Mouse (Mus musculus) stomach, embryonic 16.5 days (tissue): Measurements from ENCODE around the gene Urad. TPM values are rescaled to one million over a fixed set of nuclear protein-coding genes. Genes with fewer than 3 reads are reported as not detected.

Source experiments
- ATAC-seq: fragments of 200-750 bp; cut with Nextera tagmentation; 2 replicates; pipeline ENCODE4 v1.8.0; 2017; ENCODE audit warnings: moderate number of reproducible peaks, moderate TSS enrichment; ENCODE audit not compliant: insufficient read depth, low FRiP score
- H3K27ac ChIP-seq: fragments of 300-500 bp; sonication (generic); 2 replicates; pipeline ENCODE4 v1.5.1; 2014; ENCODE audit warnings: low read length
- H3K27me3 ChIP-seq: fragments of 300-500 bp; sonication (generic); 2 replicates; pipeline ENCODE4 v1.6.1; 2014; ENCODE audit warnings: low read length, control low read depth, mixed read lengths; ENCODE audit not compliant: control insufficient read depth, insufficient read depth
- H3K36me3 ChIP-seq: fragments of 300-500 bp; sonication (generic); 2 replicates; pipeline ENCODE4 v1.6.1; 2014; ENCODE audit warnings: low read length; ENCODE audit not compliant: control insufficient read depth, insufficient read depth
- H3K4me1 ChIP-seq: fragments of 300-500 bp; sonication (generic); 2 replicates; pipeline ENCODE4 v1.6.1; 2014; ENCODE audit warnings: low read length, control low read depth, mixed read lengths; ENCODE audit not compliant: control insufficient read depth, insufficient read depth
- H3K4me2 ChIP-seq: fragments of 300-500 bp; sonication (generic); 2 replicates; pipeline ENCODE4 v1.6.1; 2014; ENCODE audit warnings: low read depth, low read length, mixed read lengths
- H3K4me3 ChIP-seq: fragments of 300-500 bp; sonication (generic); replicated peaks from 2 replicates; pipeline ENCODE4 v1.5.1; 2014; ENCODE audit warnings: mild to moderate bottlenecking, low read length
- H3K9ac ChIP-seq: fragments of 300-500 bp; sonication (generic); 2 replicates; pipeline ENCODE4 v1.6.1; 2014; ENCODE audit warnings: low read length
- H3K9me3 ChIP-seq: fragments of 300-500 bp; sonication (generic); replicated peaks from 2 replicates; pipeline ENCODE4 v1.6.1; 2016; ENCODE audit warnings: low read length, control low read depth; ENCODE audit not compliant: control insufficient read depth
- WGBS: fragments of 180-500 bp; shearing (Covaris S2); extraction: QIAGEN DNeasy Blood & Tissue Kit; methylation state at CpG from one replicate; pipeline ENCODE4 v1.1.7; 2014; 5-methylcytosine and 5-hydroxymethylcytosine counted together
- polyA plus RNA-seq: library from polyadenylated mRNA; unstranded; fragments of >200 nt; fragmentation: Nextera tagmentation; extraction: Ambion mirVana; gene quantifications from 2 replicates; pipeline ENCODE4 v1.2.1, GENCODE M21; 2015

Urad gene
- polyA plus RNA-seq, 1 experiment from 2014 or later, result not detected

DNA sequence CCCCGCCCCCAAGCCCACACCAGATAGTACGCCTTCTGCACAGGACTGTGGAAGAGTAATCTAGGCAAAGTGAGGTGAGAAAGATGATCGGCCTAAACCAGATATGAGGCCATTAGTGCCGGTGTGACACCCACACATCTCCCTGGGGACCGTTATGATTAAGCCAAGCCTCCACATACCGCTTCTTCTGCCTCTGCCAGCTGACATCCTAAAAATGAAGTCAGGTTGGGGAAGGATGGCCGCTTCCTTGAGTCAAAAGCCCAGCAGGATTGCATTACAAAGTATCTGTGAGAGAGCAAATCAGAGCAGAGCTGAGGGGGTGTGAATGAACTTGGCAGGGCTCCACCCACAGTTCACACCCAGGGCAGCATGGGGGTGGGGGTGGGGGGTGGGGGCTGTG, 10.5 kb upstream of the Urad start:
- 21% methylated on average over 7 of the region's 7 CpGs for WGBS
- Histone ChIP-seq H3K4me3 (no peak overlapping the region), H3K4me1 (no peaks in the 10 kb centered on the region), H3K27me3 (no peaks in the 10 kb centered on the region; the same call in 1 of the 2 replicates), H3K9ac (no peak overlapping the region), H3K36me3 (no peaks in the 10 kb centered on the region), H3K4me2 (no peak overlapping the region), H3K27ac (no peak overlapping the region), H3K9me3 (no peaks in the 10 kb centered on the region)
- ATAC-seq, result no peak

DNA sequence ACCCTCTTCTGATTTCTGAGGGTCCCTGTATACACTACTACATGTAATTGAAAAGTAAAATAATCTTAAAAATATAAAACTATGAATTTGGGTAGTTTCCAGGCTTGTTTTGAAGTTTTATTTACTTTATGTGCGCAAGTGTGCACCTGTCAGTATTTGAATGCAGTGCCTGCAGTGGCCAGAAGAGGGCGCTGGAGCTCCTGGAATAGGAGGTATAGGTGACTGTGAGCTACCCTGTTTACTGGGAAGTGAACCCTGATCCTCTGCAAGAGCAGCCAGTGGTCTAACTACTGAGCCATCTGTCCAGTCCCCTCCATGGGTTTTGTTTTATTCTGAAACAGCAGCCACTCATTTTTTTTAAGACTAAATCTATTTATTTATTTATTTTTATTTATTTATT, 9.3 kb upstream of the Urad start:
- H3K9me3 ChIP-seq, result no peaks in the 10 kb centered on the region
- no peak; the same call in 1 of the 2 replicates for ATAC-seq
- H3K4me1 ChIP-seq, result no peaks in the 10 kb centered on the region
- H3K27ac ChIP-seq, result no peak overlapping the region
- H3K27me3 ChIP-seq, result no peaks in the 10 kb centered on the region; the same call in 1 of the 2 replicates
- 39% methylated on average over 2 of the region's 2 CpGs for WGBS
- no peaks in the 10 kb centered on the region for H3K36me3 ChIP-seq
- no peak overlapping the region for H3K4me2 ChIP-seq
- no peak overlapping the region for H3K9ac ChIP-seq
- H3K4me3 ChIP-seq, result no peak overlapping the region

DNA sequence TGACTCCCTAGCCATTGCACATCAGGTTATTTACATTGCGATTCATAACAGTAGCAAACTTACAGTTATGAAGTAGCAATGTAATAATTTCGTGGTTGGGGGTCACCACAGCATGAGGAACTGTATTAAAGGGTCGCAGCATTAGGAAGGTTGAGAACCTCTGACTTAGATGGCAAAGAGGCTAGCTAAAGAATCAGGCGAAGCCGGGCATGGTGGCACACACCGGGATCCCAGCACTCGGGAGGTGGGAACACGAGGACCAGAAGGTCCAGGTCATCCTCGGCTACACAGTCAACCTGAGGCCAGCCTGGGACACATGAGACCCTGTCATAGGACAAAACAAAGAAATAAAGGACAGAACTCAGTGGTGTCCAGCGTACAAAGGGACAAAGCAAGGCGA, 7.7 kb upstream of the Urad start:
- WGBS, result 83% methylated on average over 11 of the region's 11 CpGs

DNA sequence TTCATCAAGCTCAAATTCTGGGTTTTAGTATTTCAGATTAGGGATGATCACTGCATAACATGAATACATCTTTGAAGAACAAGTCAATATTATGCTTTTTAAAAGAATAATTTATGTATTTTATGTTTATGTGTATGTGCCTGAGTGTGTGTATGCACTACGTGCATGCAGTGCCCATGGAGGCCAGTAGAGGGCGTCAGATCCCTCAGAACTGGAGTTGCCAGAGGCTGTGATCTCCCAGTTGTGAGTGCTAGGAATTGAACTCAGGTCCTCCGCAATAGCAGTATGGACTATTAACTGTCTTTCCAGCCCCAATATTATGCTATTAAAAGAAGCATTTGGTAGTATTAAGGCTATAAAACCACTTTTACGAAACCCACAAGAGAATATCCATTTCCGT, 5.4 kb upstream of the Urad start:
- ATAC-seq, result no peak
- 93% methylated on average over 5 of the region's 5 CpGs for WGBS
- no peaks in the 10 kb centered on the region for H3K9me3 ChIP-seq

More for the DNA sequence above, 7.7 kb upstream of the Urad start:
- Histone ChIP-seq H3K4me3 (no peak overlapping the region), H3K36me3 (no peaks in the 10 kb centered on the region), H3K27ac (no peak overlapping the region), H3K4me2 (no peak overlapping the region), H3K9ac (no peak overlapping the region), H3K4me1 (no peaks in the 10 kb centered on the region), H3K9me3 (no peaks in the 10 kb centered on the region), H3K27me3 (no peaks in the 10 kb centered on the region; the same call in 1 of the 2 replicates)
- no peak for ATAC-seq

DNA sequence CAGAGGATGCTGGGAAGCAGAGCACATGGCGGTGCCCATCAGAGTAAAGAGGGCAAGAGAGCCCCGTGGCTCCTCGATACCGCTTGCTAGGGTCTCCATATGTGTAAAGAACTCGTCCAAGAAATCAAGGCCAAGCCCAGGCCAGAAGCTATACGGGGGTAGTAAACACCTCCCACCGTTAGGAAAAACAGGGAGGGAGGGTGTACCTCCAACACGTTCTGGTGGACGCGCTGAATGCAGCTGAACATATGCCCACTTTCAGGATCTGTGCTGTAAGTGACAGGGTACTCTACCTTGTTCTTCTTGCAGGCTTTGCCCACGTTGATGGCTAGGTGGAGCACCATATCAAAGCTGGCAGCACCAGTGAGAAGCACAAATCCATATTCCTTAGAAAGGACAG, 3.7 kb upstream of the Urad start:
- no peak overlapping the region for H3K9ac ChIP-seq
- H3K9me3 ChIP-seq, result no peaks in the 10 kb centered on the region
- H3K36me3 ChIP-seq, result no peaks in the 10 kb centered on the region
- no peak overlapping the region for H3K27ac ChIP-seq
- no peak overlapping the region for H3K4me2 ChIP-seq
- ATAC-seq, result no peak
- no peak overlapping the region for H3K4me3 ChIP-seq
- H3K4me1 ChIP-seq, result no peaks in the 10 kb centered on the region
- H3K27me3 ChIP-seq, result no peaks in the 10 kb centered on the region; the same call in 1 of the 2 replicates
- 65% methylated on average over 11 of the region's 11 CpGs for WGBS

More for the DNA sequence above, 5.4 kb upstream of the Urad start:
- H3K36me3 ChIP-seq, result no peaks in the 10 kb centered on the region
- H3K4me1 ChIP-seq, result no peaks in the 10 kb centered on the region
- no peak overlapping the region for H3K9ac ChIP-seq
- no peak overlapping the region for H3K4me3 ChIP-seq
- H3K27me3 ChIP-seq, result no peaks in the 10 kb centered on the region; the same call in 1 of the 2 replicates
- no peak overlapping the region for H3K27ac ChIP-seq
- H3K4me2 ChIP-seq, result no peak overlapping the region

DNA sequence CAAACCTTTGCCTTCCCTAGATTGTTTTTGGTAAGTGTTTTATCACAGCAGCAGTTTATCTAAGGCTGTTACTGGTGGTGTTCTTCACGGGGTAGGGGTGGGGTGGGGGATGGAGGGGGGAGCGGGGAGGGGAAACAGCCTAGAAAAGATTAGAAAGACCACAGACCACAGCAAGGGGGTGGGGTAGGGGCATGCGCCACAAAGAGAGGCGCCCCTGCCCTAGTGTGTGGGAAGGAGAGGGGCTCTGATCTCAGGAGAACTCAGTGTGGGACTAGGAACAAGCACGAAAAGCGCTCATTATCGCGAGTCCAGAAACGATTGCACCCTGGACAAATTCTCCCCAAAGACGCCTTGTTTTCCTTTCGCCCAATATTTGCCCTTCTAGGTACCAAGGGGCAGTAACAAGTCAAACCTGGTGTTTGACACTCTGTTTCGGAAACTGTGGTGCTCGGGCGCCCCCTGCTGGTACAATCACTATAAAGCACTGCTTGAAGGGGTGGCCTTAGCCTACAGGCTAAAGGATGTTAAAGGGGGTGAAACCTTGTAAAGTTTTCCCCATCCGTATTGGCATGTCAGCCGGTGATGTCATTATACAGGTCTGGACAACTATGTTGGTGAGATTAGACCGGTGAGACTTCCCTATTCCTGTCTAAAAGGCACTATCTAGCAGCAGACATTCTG, 1.1 kb upstream of the Urad start:
- no peaks in the 10 kb centered on the region for H3K4me1 ChIP-seq
- no peaks in the 10 kb centered on the region for H3K36me3 ChIP-seq
- H3K4me3 ChIP-seq, result no peak overlapping the region
- H3K27ac ChIP-seq, result no peak overlapping the region
- H3K9ac ChIP-seq, result no peak overlapping the region
- peaks cover 12% of the 10 kb centered on the region for H3K27me3 ChIP-seq
- H3K9me3 ChIP-seq, result no peaks in the 10 kb centered on the region
- 14% methylated on average over 17 of the region's 17 CpGs for WGBS
- 0 out of 2 replicates have a peak, but pooled peaks have one; percentile 50 for ATAC-seq
- H3K4me2 ChIP-seq, result no peak overlapping the region

DNA sequence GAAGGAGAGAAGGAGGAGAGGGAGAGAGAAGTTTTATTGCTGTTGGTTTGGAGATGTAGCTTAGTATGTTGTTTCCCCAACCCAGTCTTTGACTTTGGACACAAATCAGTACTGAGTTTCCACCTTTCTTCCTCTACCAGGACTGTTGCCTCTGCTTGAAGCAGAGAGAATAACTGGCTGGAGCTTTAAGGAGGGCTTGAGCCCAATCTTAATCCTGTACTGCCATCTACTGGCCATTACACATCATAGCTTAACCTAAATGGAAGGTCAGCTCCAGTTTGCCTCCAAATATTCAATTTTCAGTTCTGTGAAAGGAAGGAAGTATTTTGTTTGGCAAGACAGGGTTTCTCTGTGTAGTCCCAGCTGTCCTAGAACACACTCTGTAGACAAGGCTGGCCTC, 2.6 kb downstream of the Urad start:
- no peaks in the 10 kb centered on the region for H3K4me1 ChIP-seq
- no peak overlapping the region for H3K27ac ChIP-seq
- no peak overlapping the region for H3K4me3 ChIP-seq
- H3K27me3 ChIP-seq, result peaks cover 48% of the 10 kb centered on the region
- no peaks in the 10 kb centered on the region for H3K36me3 ChIP-seq
- ATAC-seq, result no peak
- H3K9me3 ChIP-seq, result no peaks in the 10 kb centered on the region
- no peak overlapping the region for H3K9ac ChIP-seq
- no peak overlapping the region for H3K4me2 ChIP-seq

DNA sequence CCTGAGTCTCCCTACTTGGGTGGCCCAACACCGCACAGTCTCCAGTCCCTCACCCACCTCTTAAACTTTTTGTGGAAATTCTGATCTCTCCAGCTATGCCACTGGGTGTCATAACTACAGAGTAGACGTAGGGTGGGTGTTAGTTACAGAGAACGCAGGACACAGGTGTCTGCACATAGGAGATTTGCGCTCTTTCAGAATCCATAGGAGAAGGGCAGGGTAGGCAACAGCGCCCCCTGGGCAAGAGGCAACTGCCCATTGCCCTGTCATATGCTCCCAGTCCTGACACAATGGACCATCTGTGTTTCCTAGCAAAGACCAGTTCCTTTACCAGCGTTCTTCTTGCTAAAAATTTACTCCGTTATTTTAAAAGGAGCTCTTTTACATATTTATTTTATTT, 4.2 kb downstream of the Urad start:
- ATAC-seq, result no peak
- WGBS, result 24% methylated on average over 7 of the region's 7 CpGs
- Histone ChIP-seq H3K4me2 (no peak overlapping the region), H3K9ac (no peak overlapping the region), H3K4me1 (no peaks in the 10 kb centered on the region), H3K27ac (no peak overlapping the region), H3K36me3 (no peaks in the 10 kb centered on the region), H3K9me3 (no peaks in the 10 kb centered on the region), H3K27me3 (peaks cover 64% of the 10 kb centered on the region), H3K4me3 (no peak overlapping the region)

DNA sequence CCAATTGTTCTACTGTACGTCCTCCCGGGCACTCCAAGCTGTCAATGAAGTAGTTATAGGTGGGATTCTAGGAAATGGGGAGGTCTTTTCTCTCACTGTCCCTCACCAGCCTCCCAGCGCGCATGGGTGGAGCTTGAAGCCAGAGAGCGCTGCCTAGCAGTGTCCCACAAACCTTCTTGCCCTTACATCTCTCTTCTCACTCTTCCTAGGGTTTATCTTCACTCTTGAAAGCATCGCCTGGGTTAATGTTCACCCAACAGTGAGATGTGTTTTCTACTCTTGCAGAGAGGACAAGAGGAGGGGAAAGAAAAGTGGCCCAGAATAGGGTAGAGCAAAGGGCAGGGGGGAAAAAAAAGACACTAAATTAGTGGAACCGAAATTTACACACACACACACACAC, 4.9 kb downstream of the Urad start:
- no peaks in the 10 kb centered on the region for H3K9me3 ChIP-seq
- no peak for ATAC-seq
- no peak overlapping the region for H3K27ac ChIP-seq

More for the DNA sequence above, 4.9 kb downstream of the Urad start:
- 3% methylated on average over 7 of the region's 7 CpGs for WGBS
- H3K36me3 ChIP-seq, result no peaks in the 10 kb centered on the region
- H3K4me3 ChIP-seq, result no peak overlapping the region
- no peak overlapping the region for H3K4me2 ChIP-seq
- no peaks in the 10 kb centered on the region for H3K4me1 ChIP-seq
- H3K27me3 ChIP-seq, result peaks cover 70% of the 10 kb centered on the region
- no peak overlapping the region for H3K9ac ChIP-seq
